Mouse (Mus musculus): ENCODE measurements around the gene Smarcc1.

- TF ChIP-seq EP300 (IDR thresholded peaks at IDR 0.05) (no peak), CTCF (IDR thresholded peaks at IDR 0.05) (no peak)
These were observed 127.0 kb downstream of the Smarcc1 start for GRCm38 (mm10) chr9:110244567-110244888.

Data from lung, postnatal 0 days (tissue).